Mouse (Mus musculus) liver, embryonic 14.5 days (tissue): ENCODE data around the gene Ctla2a. TPM values are rescaled to one million over a fixed set of nuclear protein-coding genes. Genes with fewer than 3 reads are reported as not detected.
A peak's percentile ranks its signal among the peaks of the same experiment; 100 is the strongest.
"Not testable (repeated sequence)": the region's sequence is repeated elsewhere in the genome, so short reads cannot be mapped to it uniquely, and the experiment has no call there.

Source experiments
- ATAC-seq: fragments of 200-750 bp; cut with Nextera tagmentation; 2 replicates; pipeline ENCODE4 v1.8.0; 2017; ENCODE audit warnings: moderate number of reproducible peaks, mild to moderate bottlenecking, moderate library complexity; ENCODE audit not compliant: insufficient read depth
- DNase-seq, 3 experiments: peaks; one replicate each; pipeline ENCODE4 v3.0.0-alpha.2; 2012 to 2013; ENCODE audit warnings: low read depth in 3 of 3, low spot score in 3 of 3
- H3K27ac ChIP-seq: fragments of 300-500 bp; sonication (generic); 2 replicates; pipeline ENCODE4 v1.5.1; 2014; ENCODE audit warnings: moderate library complexity, mild to moderate bottlenecking, control low read depth, inconsistent platforms
- H3K27me3 ChIP-seq: fragments of 300-500 bp; sonication (generic); 2 replicates; pipeline ENCODE4 v1.6.1; 2014; ENCODE audit warnings: mild to moderate bottlenecking, low read length, moderate library complexity; ENCODE audit not compliant: control insufficient read depth, insufficient read depth
- H3K36me3 ChIP-seq: fragments of 300-500 bp; sonication (generic); replicated peaks from 2 replicates; pipeline ENCODE4 v1.6.1; 2014; ENCODE audit warnings: low read depth; ENCODE audit not compliant: control insufficient read depth, insufficient read depth
- H3K4me1 ChIP-seq, 2 experiments: fragments of 200-500 bp in 1 of 2; fragments of 300-500 bp in 1 of 2; sonication (generic) in 1 of 2; replicated peaks; 2 replicates each; pipeline ENCODE4 v1.6.1; 2012 to 2014; ENCODE audit warnings: antibody characterized with exemption in 1 of 2, inconsistent platforms in 1 of 2, low read length in 1 of 2; ENCODE audit not compliant: control insufficient read depth in 2 of 2, insufficient read depth in 2 of 2
- H3K4me2 ChIP-seq: fragments of 300-500 bp; sonication (generic); 2 replicates; pipeline ENCODE4 v1.6.1; 2014; ENCODE audit warnings: low read depth, mild to moderate bottlenecking, control low read depth, moderate library complexity
- H3K4me3 ChIP-seq, 2 experiments: fragments of 200-500 bp in 1 of 2; fragments of 300-500 bp in 1 of 2; sonication (generic) in 1 of 2; 2 replicates each; pipeline ENCODE4 v1.5.1; 2012 to 2014; ENCODE audit warnings: low read depth in 2 of 2, low read length in 2 of 2, mild to moderate bottlenecking in 2 of 2, control low read depth in 1 of 2, inconsistent platforms in 1 of 2, moderate library complexity in 1 of 2; ENCODE audit not compliant: insufficient read depth in 1 of 2
- H3K9ac ChIP-seq: fragments of 300-500 bp; sonication (generic); replicated peaks from 2 replicates; pipeline ENCODE4 v1.6.1; 2014; ENCODE audit warnings: mild to moderate bottlenecking, control low read depth, moderate library complexity
- H3K9me3 ChIP-seq: fragments of 300-500 bp; sonication (generic); 2 replicates; pipeline ENCODE4 v1.6.1; 2016; ENCODE audit warnings: low read length, mixed read lengths; ENCODE audit not compliant: control insufficient read depth
- CTCF ChIP-seq: IDR thresholded peaks from 2 replicates; pipeline ENCODE4 v1.5.1; 2016; ENCODE audit warnings: antibody characterized with exemption, low read depth, control low read depth
- EP300 ChIP-seq: IDR thresholded peaks from 2 replicates; pipeline ENCODE4 v1.6.1; 2016; ENCODE audit warnings: antibody characterized with exemption, low read depth
- WGBS: fragments of 180-500 bp; shearing (Covaris S2); extraction: QIAGEN DNeasy Blood & Tissue Kit; methylation state at CpG from one replicate; pipeline ENCODE4 v1.1.7; 2014; ENCODE audit not compliant: insufficient replicate concordance; 5-methylcytosine and 5-hydroxymethylcytosine counted together
- polyA plus RNA-seq, 2 experiments: library from polyadenylated mRNA; depleted of rRNA in 1 of 2; stranded (reverse) in 1 of 2; unstranded in 1 of 2; fragments of >200 nt; fragmentation: Nextera tagmentation in 1 of 2; extraction: Ambion mirVana in 1 of 2; gene quantifications; 2 replicates each; pipeline versions ENCODE4 v1.2.1 to v1.2.3; 2012 to 2014

The Ctla2a gene
- 7.6 and 14.9 TPM in 2 replicates for polyA plus RNA-seq (2012; rRNA removed)
- polyA plus RNA-seq (2014; fragmentation: Nextera tagmentation; extraction: Ambion mirVana): 32.3 and 36.0 TPM in 2 replicates

DNA sequence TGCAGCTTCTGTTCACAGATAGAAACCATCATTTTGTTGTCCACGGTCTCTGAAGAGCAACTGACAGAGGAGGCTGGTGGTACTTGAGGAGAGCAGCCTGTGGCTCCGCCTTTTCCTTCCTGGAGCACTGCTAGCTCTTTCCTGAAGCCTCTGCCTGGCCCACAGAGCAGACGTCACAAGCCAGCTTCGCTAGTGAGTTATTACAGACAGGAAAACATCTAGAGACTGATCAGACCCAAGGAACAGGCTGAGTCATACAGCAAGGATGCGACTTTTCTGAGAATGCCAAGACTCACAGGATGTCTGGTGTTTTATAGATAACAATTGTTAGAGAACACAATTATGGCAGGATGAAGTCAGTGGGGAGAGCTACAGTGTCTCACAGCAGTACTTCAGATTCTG lies at the start of gene Ctla2a, which contains the start of gene Gm49391:
Gene Ctla2a (minus strand): TSS at position 126 of the 402 bp plus-strand sequence.
Gene Gm49391 (minus strand): TSS at position 72 of the 402 bp plus-strand sequence.
- no peak for TF ChIP-seq CTCF
- TF ChIP-seq EP300: no peak; the same call in 1 of the 2 replicates
- peak; percentile 9 to 26 (median 15) for DNase-seq
- H3K27ac ChIP-seq: no peak within 1 kb of the TSS

GRCm38 (mm10) chr13:60972319-60972718 lies 35.9 kb upstream of the Ctla2a start:
- H3K4me2 ChIP-seq, DNase-seq, ATAC-seq: not testable (repeated sequence)

More for the DNA sequence above, at the start of gene Ctla2a, which contains the start of gene Gm49391:
- ATAC-seq: peak; percentile 79
- 7% methylated on average over 5 of the region's 5 CpGs for WGBS
- Histone ChIP-seq H3K4me1 (no peaks in the 10 kb centered on the region), H3K9ac (no peak within 1 kb of the TSS), H3K4me3 (no peak within 1 kb of the TSS), H3K36me3 (no peaks in the 10 kb centered on the region), H3K27me3 (no peaks in the 10 kb centered on the region), H3K4me2 (no peak within 1 kb of the TSS), H3K9me3 (no peaks in the 10 kb centered on the region)

DNA sequence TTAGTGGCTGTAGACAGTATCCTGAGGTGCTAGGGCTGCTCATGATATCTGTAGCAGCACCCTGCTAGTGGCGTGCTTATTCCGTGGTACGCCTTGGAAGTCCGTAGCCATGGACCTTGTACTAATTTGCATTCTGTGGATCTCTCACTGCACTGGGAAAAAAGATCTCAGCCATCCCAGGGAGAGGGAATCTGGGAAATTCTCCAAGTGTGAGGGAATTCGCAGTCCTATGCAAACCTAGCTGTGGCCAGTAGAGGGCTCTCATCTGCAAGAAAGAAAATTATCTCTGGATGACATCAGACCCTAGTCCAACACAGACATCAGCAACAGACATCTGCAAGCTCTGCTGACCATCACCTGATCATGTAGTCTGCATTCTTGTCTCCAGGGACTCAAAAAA lies 27.6 kb upstream of the Ctla2a start:
- ATAC-seq, H3K4me2 ChIP-seq, H3K4me1 ChIP-seq, H3K27ac ChIP-seq, H3K9ac ChIP-seq, H3K27me3 ChIP-seq, H3K4me3 ChIP-seq, DNase-seq, H3K9me3 ChIP-seq, H3K36me3 ChIP-seq: not testable (repeated sequence)
- 32% methylated on average over 5 of the region's 5 CpGs for WGBS

More at GRCm38 (mm10) chr13:60972319-60972718, 35.9 kb upstream of the Ctla2a start:
- H3K27ac ChIP-seq, H3K36me3 ChIP-seq, H3K4me3 ChIP-seq, H3K9me3 ChIP-seq, H3K4me1 ChIP-seq, H3K27me3 ChIP-seq, H3K9ac ChIP-seq: not testable (repeated sequence)
- WGBS: 49% methylated on average over 4 of the region's 4 CpGs

DNA sequence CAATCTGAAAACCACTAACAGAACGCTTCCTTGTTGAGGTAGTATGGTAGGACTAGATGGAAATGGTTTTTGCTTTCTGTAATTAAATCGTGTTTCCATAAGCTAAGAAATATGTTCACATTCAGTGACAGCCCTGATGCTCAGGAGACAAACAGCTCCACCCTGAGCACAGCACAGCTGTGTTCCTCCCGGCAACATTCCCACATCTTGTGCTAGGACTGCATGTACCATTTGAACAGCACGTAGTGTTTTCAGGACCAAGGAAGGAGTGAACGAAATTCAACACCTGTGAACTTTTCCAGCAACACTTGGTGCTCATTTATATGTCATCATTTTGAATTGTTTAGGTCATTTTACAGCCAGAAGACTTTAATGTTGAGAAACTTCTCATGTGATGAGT lies 25.3 kb upstream of the Ctla2a start:
- Histone ChIP-seq H3K4me1 (no peaks in the 10 kb centered on the region), H3K27me3 (no peaks in the 10 kb centered on the region), H3K36me3 (no peaks in the 10 kb centered on the region), H3K4me3 (no peak overlapping the region), H3K4me2 (no peak overlapping the region), H3K9ac (no peak overlapping the region), H3K9me3 (no peaks in the 10 kb centered on the region), H3K27ac (no peak overlapping the region)
- TF ChIP-seq EP300 (no peak), CTCF (no peak)
- WGBS: 46% methylated on average over 5 of the region's 5 CpGs
- ATAC-seq (no peak), DNase-seq (no peak)

DNA sequence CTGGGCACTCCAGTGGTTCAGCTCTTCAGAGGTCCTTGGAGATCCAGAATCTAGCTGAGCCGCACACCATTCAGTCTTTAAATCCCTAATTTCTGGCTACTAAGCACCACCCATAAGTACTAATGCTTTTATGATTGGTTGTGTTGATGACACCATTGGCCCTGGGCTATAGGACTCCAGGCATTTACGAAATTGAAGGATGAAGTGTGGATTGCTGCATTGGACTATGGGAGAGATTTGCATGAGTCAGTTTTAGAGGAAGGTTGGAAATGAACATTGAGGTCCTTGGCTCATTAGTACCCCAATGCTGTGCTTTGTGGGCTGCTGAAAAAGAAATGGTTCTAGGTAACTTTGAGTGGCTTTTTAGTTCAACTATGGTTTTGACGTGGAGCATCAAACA lies 5.5 kb upstream of the Ctla2a start, which contains the start of gene Tpbpa:
Gene Tpbpa (minus strand): TSS at position 101 of the 400 bp plus-strand sequence.
- H3K27ac ChIP-seq, H3K9me3 ChIP-seq, H3K9ac ChIP-seq, ATAC-seq, H3K4me1 ChIP-seq, H3K4me3 ChIP-seq, H3K4me2 ChIP-seq, H3K36me3 ChIP-seq, DNase-seq, H3K27me3 ChIP-seq: not testable (repeated sequence)
- WGBS: 51% methylated on average over 3 of the region's 3 CpGs

- not testable (repeated sequence) for H3K4me1 ChIP-seq, H3K27me3 ChIP-seq, DNase-seq, H3K9me3 ChIP-seq, H3K4me3 ChIP-seq, H3K9ac ChIP-seq, H3K4me2 ChIP-seq, ATAC-seq, H3K36me3 ChIP-seq, H3K27ac ChIP-seq
- WGBS: 41% methylated on average over 2 of the region's 2 CpGs
Measured at GRCm38 (mm10) chr13:60935490-60935889, 935 bp downstream of the Ctla2a start, which contains the start of gene Gm49393. TSS of gene Gm49393 (minus strand) at chr13:60935590.

DNA sequence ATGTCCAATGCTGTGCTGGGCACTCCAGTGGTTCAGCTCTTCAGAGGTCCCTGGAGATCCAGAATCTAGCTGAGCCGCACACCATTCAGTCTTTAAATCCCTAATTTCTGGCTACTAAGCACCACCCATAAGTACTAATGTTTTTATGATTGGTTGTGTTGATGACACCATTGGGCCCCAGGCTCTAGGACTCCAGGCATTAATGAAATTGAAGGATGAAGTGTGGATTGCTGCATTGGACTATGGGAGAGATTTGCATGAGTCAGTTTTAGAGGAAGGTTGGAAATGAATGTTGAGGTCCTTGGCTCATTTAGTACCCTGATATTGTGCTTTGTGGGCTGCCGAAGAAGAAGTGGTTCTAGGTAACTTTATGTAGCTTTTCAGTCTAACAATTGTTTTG lies 31.6 kb downstream of the Ctla2a start, which contains the start of gene Tpbpb:
Gene Tpbpb (minus strand): TSS at position 101 of the 400 bp plus-strand sequence.
- DNase-seq, ATAC-seq, H3K4me1 ChIP-seq, H3K4me2 ChIP-seq, H3K9ac ChIP-seq, H3K27ac ChIP-seq, H3K9me3 ChIP-seq, H3K27me3 ChIP-seq, H3K4me3 ChIP-seq, H3K36me3 ChIP-seq: not testable (repeated sequence)
- 71% methylated on average over 2 of the region's 2 CpGs for WGBS
